Mouse (Mus musculus) cerebellum, adult 8-10 months (tissue): ENCODE results near the gene Ajm1.

Experiments
- DNase-seq: peaks from one replicate; pipeline ENCODE4 v3.0.0; 2022

Gene Ajm1

GRCm38 (mm10) chr2:25583120-25583481 lies 1.5 kb upstream of the Ajm1 start:
- peak; percentile 51 for DNase-seq

DNA sequence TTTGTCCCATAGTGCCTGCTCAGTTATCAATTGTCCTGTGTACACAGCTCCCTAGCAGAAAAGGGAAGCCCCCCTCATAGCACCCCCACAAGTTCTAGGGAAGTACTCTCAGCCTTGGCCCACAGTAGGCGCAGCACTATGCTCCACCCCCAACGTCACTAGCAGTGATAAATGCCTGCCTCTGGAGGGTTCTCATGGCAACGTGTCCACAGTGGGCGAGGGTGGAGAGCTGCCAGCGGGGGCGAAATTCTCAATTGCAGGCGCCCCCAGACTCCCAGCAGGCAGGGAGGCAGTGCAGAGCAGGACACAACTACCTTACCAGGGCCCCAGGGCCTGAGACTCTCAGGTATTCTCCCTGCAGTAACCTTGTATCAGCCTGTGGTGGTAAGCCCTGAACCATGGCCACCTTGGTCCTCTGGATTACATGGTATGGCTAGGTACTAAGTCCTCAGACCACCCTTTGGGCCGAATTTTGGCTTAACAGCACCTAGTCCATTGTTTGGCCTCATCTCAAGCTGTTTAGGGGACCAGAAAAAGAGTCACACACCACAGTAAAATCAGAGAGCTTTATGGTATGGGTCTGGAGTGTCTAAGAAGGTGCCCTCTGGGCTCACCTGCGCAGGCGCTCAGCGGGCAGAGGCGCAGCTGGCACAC lies 1.0 kb upstream of the Ajm1 start:
- DNase-seq = peak; percentile 68

- DNase-seq = peak; percentile 89
Observed at GRCm38 (mm10) chr2:25581901-25582301, 344 bp upstream of the Ajm1 start.

- DNase-seq = peak; percentile 52
Observed at GRCm38 (mm10) chr2:25580621-25581101, 896 bp downstream of the Ajm1 start.

GRCm38 (mm10) chr2:25579737-25580460 lies 1.7 kb downstream of the Ajm1 start:
- DNase-seq = peak; percentile 84

DNA sequence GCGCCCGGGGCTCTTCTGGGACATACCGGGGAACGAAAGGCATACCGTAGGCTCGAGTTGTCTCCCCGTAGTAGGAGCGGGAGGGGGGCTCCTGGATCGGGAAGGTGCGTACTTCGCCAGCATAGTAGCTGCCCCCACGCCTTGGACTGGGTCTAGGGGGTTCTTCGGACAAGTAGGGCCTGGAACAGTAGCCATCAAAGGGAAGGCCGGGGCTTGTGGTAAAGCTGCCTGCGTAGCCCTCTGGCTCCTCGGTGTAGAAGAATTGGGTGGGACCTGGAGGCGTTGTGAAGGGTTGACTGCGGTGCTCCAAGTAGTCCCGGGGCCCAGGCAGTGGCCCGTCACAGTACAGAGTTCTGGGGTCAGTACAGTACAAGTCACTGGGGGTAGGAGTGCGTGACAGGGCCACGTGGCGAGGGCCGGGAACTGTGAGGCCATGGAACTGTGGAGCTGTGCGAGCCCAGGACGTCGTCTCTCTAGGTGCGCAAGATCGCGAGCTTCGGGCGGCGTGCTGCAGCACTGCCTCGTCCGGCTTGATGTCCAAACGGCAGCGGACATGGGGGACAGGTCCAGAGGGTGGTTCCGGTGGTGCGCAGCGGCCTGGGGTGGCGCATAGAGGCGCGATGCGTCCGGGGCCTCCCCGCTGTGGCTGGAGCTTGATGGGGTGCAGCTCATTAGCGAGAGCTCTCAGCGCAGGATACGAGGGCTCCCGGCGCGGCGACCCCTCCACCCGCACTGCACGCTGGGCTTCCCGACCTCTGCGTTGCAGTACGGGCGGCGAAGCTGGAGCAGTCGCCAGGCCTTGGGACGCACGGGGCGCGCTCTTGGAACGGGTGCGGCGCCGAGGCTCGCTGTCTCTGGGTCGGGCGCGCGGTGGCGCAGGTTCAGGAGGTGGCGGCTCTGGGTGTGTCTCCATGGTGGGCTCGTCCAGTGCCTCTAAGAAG lies 2.5 kb downstream of the Ajm1 start:
- DNase-seq = peak; percentile 66

DNA sequence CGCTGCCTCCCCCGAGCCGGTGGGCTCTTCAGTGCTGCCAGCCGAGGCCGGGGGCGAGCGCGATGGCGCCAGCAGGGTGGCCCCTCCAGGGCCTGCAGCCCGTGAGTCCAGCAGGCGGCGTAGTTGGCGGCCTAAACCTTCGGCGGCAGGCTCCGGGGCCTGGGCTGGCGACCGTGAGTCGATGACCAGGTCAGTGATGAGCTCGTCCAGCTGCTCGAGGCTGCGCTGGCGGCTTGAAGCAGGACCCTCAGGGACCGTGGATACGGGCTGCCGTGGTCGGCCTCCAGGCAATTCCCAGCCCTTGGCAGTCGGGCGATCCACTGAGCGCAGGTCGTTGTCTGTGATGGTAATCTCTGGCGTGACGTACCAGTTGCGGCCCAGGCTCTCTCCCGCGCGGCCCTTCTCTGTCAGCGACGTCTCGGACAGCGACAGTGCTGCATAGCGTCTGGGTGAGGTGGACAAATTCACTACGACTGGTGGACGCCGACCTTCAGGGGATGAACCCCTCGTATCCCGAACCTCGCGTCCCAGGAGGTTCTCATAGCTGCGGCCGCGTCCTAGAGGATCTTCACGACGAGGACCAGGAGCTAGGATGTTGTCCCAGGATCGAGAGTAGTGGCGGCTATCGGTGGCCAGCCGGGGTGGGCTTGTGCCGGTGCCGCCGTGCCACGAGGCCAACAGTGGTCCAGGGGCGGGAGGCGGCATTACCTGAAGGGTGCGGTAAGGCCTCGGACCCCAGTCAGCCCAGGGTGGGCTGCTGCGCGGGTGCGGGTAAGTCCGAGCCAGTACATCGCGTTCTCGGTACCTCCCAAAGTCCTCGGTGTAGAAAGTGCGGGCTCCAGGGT lies 3.4 kb downstream of the Ajm1 start:
- peak; percentile 60 for DNase-seq

- DNase-seq = peak; percentile 54
Observed at GRCm38 (mm10) chr2:25576965-25577891, 4.3 kb downstream of the Ajm1 start.

DNA sequence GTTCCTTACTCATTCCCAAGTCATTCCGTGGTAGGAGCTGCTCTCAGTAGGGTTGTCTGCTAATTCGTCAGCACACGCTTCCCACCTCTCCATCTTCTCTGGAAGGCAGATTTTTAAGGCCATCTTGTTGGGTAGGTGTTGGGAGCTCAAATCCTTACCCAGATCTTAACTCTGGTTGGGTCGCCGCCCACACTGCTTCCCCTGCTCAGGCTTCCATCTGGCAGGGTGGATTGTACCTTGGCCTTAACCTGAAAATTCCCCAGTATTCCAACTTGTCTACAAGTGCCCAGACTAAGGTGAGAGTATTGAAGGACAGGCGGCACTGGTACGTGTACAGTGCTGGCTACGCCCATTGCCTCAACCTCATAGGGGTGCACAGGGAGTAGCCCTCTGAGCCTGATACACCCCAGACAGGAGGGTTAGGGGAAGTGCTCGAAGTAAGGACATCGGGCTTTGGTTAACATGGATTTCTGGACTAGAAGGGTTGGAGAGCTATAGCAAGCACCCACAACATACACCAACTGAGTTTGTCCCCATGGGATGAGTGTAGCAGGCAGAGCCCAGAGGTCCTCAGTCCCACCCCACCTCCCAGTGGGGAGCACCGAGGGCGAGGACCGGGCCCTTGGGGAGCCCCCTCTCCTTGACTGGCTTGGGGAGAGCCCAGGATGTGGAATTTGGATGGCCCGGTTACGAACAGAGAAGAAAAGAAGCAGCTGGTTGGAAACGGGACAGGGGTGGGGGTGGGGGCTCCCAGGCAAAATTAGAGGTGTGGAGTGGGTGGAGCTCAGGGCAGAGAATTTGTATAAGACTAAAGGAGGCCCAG lies 5.3 kb downstream of the Ajm1 start:
- peak; percentile 48 for DNase-seq

DNA sequence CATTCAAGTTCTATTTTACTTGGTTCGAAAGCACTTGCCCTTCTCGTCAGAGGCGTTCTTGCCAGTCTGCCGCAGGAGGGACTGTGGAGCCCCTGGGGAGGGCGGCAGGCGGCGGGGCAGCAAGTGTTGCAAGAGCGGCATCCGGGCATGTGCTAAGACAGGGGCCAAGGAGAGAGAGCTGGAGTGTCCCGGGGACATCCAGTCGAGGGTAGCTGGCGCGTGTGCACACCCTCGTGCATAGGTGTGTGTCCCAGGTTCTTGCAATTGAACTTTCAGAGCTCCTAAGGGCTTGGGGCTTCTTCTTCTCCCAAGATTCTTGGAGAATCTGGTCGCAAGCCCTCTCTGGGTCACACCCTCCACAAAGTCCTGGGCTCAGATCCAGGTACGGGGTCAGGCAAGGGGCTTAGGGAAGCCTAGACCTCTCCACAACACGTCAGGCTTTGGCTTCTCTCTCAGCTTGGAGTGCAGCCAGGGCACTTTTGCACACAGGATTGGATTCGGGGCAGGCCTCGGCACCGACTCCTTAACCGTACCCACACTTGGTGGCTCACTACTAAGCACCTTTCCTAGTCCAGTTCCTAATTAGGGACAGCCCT lies 6.0 kb downstream of the Ajm1 start:
- peak; percentile 69 for DNase-seq

DNA sequence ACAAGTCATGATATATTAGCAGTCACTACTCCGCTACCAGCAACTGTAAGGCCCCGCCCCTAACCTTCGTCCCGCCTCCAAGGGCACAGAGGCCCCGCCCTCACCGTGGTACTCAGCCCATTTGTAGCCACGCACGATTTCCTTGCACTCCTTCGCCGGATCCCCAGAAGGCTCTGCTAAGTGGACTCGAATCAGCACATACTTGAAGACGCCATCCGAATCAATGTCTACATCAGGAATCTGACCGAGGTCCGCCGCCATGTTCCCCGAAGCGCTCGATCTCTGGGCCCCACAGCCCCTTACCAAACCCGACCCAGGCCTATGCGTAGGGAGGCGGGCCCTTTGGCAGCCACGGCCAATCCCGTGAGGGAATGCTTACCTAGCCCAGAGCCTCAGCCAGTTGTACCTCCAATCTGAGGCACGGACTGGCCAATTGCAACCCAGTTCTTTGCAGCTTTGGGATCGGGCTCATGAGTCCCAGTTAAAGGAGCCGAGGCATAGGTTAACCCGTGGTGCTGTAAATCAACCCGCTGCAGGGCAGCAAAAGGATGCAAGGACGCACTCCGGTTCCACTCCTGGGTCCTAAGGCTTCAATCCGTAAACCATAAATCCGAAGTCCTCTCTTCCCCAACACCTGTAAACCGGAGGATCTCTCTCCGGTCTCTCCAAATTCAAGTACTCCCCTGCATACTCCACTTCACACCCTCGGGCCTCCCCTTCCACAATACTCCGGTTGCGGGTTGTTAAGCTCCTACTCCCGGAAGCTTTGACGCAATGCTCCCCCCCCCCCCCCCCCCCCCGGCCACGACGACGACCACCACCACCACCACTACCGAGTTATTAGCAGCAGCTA lies 6.8 kb downstream of the Ajm1 start, which contains the start of the genes Mamdc4 and Phpt1:
TSS of gene Mamdc4 (minus strand) at position 267 of the 853 bp plus-strand sequence.
TSS of gene Phpt1 (minus strand) at position 646 of the 853 bp plus-strand sequence.
- peak; percentile 94 for DNase-seq

DNA sequence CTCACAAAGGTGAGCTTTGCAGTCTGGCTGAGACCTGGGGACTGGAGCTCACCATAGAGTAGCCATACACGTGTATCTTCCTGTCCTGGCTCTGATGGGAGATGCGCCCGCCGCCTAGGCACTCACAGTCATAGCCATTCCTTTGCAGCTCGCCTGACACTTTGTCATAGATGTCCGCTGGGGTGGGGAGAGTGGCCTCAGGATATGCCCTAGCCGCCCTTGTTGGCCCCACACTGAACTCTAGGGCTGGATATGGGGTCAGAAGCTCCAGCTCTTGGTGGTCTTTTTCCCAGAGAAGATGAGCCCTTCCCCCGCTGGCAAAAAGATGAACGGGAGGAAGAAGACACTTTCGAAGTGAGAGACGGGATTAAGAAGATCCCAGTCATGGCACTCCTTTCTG lies 7.4 kb downstream of the Ajm1 start:
- DNase-seq = no peak

DNA sequence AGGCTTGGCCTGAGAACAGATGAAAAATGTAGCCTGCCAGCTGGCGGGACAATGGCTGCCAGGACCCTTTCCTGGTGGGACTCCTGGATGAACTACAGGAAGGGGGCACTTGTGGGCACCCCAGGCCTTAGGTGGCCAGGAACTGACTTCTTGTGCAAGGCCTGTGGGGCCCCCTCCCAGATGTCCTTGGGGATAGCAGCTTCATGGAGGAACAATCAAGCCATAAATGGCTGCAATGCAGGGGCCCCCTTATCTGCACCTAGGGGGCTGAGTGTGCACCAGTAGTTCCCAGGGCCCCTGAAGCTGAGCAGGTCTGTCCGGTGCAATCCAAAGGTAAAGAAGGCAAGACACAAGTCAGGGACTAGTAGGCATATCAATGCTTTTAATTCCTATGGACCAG lies 8.5 kb downstream of the Ajm1 start:
- peak; percentile 25 for DNase-seq

GRCm38 (mm10) chr2:25571221-25571620 lies 10.3 kb downstream of the Ajm1 start:
- no peak for DNase-seq

GRCm38 (mm10) chr2:25569323-25569722 lies 12.2 kb downstream of the Ajm1 start:
- no peak for DNase-seq

DNA sequence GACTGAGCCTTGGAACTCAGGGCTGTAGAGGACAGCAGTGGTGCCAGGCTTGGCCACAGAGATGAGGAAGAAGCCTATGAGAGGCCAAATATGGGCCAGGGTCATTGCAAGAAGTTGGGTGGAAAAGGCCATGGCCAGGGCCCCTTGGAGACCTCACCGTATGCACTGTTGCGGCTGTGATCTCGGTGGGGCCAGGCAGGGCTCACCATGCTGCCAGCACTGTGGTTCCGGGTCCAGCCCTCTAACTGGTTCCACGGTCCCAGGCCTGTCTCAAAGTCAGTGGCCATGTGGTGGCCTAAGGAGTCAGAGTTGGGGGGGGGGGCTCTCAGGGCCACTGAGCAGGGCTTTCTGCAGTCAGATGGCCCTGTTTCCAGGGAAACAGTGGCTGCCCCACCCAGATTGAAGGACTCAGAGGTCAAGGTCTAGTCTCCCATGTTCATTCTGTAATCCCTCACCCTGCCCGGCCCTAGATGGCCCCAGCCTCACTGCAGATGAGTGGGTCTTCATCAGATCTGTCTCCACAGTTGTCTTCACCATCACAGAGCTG lies 13.0 kb downstream of the Ajm1 start:
- no peak for DNase-seq

GRCm38 (mm10) chr2:25566558-25566957 lies 15.0 kb downstream of the Ajm1 start:
- DNase-seq = no peak

DNA sequence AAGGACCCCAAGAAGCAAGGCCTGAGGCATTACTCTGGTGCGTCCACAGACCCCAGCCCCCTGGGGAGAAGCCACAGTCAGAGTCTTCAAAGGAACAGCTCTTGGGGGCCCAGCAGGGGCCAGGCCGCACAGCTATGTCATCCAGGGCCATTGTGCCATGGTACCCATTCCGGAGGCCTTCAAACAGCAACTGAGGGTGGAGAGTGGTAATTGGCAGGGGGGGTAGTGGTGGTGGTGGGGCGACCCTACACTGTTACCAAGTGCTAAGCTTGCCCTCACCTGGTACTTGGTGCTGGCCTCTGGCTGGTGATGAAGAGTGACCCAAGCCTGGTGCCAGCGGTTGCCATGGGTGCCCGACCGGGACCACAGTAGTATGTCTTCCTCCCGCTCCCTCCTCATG lies 15.8 kb downstream of the Ajm1 start:
- DNase-seq = no peak
